11 mouse cellular contexts compared by ENCODE assay signal in genomic region chr9:21427773-21428172, GRCm38 (mm10). TPM values are rescaled to one million over a fixed set of nuclear protein-coding genes. Genes with fewer than 3 reads are reported as not detected.
DNase-seq lines count a peak whose midpoint lies in the region; ATAC-seq and TF ChIP-seq lines count a peak whose summit lies in the region.
"Had no signal": no experiment of that assay in that cellular context is flagged by ENCODE, and none has a peak within 500 bp of the region (broad histone marks: within the 10 kb centered on the region; RNA-seq: fewer than 3 reads in every experiment).

No protein-coding gene starts in this region.

- 0 out of 2 replicates have a peak overlapping the region, but pooled peaks have one; percentile 21 for H3K9ac ChIP-seq in limb, embryonic 13.5 days
- H3K9ac ChIP-seq: forebrain, embryonic 15.5 days had no signal

- H3K27me3 ChIP-seq in limb, embryonic 13.5 days, result no peaks in the 10 kb centered on the region
- H3K27me3 ChIP-seq in limb, embryonic 10.5 days (ENCODE audit: low read depth, poor library complexity, severe bottlenecking), result no peaks in the 10 kb centered on the region
- H3K27me3 ChIP-seq: forebrain, embryonic 15.5 days had no signal

- no peak for ATAC-seq in limb, embryonic 13.5 days (ENCODE audit: low FRiP score, low read depth)
- ATAC-seq: forebrain, embryonic 15.5 days had no signal

- peaks cover 40% of the 10 kb centered on the region for H3K4me1 ChIP-seq in limb, embryonic 13.5 days
- H3K4me1 ChIP-seq in limb, embryonic 10.5 days, result peaks cover 26% of the 10 kb centered on the region

- intact Hi-C loops in gastrocnemius, adult 2 months (cut with DNase I), result loop anchor here (2.0 kb wide), 1 partner anchor 21 kb away; no protein-coding TSS in a partner anchor
- intact Hi-C loops in left cerebral cortex, adult 2 months (cut with DNase I), result loop anchor here (5.0 kb wide), 1 partner anchor 35 kb away; no protein-coding TSS in a partner anchor

- DNase-seq in cerebellum, adult 11 months, result peak; percentile 55
- DNase-seq in cerebellum, postnatal 4 days (ENCODE audit: low spot score in 2 of 2), result no peak
- DNase-seq in limb, embryonic 10.5 days (ENCODE audit: low spot score), result no peak
- peak; percentile 79 for DNase-seq in gastrocnemius, adult 2 months
- peak; percentile 78 to 84 for DNase-seq in kidney, postnatal 25 days
- no peak for DNase-seq in left cerebral cortex, adult 2 months (ENCODE audit: extremely low spot score in 1 of 2, low spot score in 2 of 2)
- DNase-seq in spleen, postnatal 36 days (ENCODE audit: low spot score in 2 of 2), result no peak
- DNase-seq: liver had no signal

- H3K27ac ChIP-seq in limb, embryonic 13.5 days, result no peak overlapping the region
- H3K27ac ChIP-seq in limb, embryonic 10.5 days, result no peak overlapping the region
- H3K27ac ChIP-seq in gastrocnemius, adult 2 months, result peak overlapping the region; percentile 63
- no peak overlapping the region; the same call in 1 of the 2 replicates for H3K27ac ChIP-seq in left cerebral cortex, adult 2 months
- H3K27ac ChIP-seq: forebrain, embryonic 15.5 days; midbrain, embryonic 10.5 days had no signal

- WGBS in limb, embryonic 13.5 days, result 79% methylated on average over 2 of the region's 2 CpGs
- 94% methylated on average over 2 of the region's 2 CpGs for whole genome bisulfite sequencing in limb, embryonic 10.5 days

- no peaks in the 10 kb centered on the region for H3K36me3 ChIP-seq in limb, embryonic 13.5 days
- H3K36me3 ChIP-seq in limb, embryonic 10.5 days, result peaks cover under 1% of the 10 kb centered on the region; the same call in 1 of the 2 replicates
- H3K36me3 ChIP-seq: forebrain, embryonic 15.5 days; midbrain, embryonic 10.5 days had no signal

- TF ChIP-seq CTCF in gastrocnemius, adult 2 months (IDR thresholded peaks at IDR 0.05), result no peak
- no peak for TF ChIP-seq CTCF in left cerebral cortex, adult 2 months (IDR thresholded peaks at IDR 0.05)

- H3K4me3 ChIP-seq in limb, embryonic 13.5 days, result no peak overlapping the region
- no peak overlapping the region for H3K4me3 ChIP-seq in limb, embryonic 10.5 days
- peak overlapping the region; percentile 35 for H3K4me3 ChIP-seq in gastrocnemius, adult 2 months
- H3K4me3 ChIP-seq in left cerebral cortex, adult 2 months, result no peak overlapping the region
- H3K4me3 ChIP-seq: forebrain, embryonic 15.5 days; midbrain, embryonic 10.5 days had no signal

- H3K4me2 ChIP-seq in limb, embryonic 13.5 days (replicated peaks), result no peak overlapping the region
- H3K4me2 ChIP-seq: forebrain, embryonic 15.5 days had no signal

- H3K9me3 ChIP-seq in limb, embryonic 13.5 days, result no peaks in the 10 kb centered on the region
- no peaks in the 10 kb centered on the region for H3K9me3 ChIP-seq in limb, embryonic 10.5 days (replicated peaks)
- H3K9me3 ChIP-seq: forebrain, embryonic 15.5 days; midbrain, embryonic 10.5 days had no signal

RNA-seq across cellular contexts. Expression of gene Dnm2, which starts 3.1 kb away (rescaled TPM):
- polyA plus RNA-seq in limb, embryonic 13.5 days (2015; fragmentation: Nextera tagmentation; extraction: Ambion mirVana), result 72.5 and 77.0 TPM in 2 replicates
- 71.7 and 79.7 TPM in 2 replicates for polyA plus RNA-seq in limb, embryonic 10.5 days (2016; fragmentation: Nextera tagmentation; extraction: Ambion mirVana)
- total RNA-seq in gastrocnemius, adult 2 months (2021), result 10 to 100 TPM; 38.2 to 41.8 TPM
- total RNA-seq in left cerebral cortex, adult 2 months (2021), result 10 to 100 TPM; 56.1 to 61.0 TPM

RNA-seq across cellular contexts. Expression of gene Qtrt1, which starts 16.1 kb away (rescaled TPM):
- 49.5 and 52.2 TPM in 2 replicates for polyA plus RNA-seq in limb, embryonic 13.5 days (2015; fragmentation: Nextera tagmentation; extraction: Ambion mirVana)
- 66.2 and 79.0 TPM in 2 replicates for polyA plus RNA-seq in limb, embryonic 10.5 days (2016; fragmentation: Nextera tagmentation; extraction: Ambion mirVana)
- total RNA-seq in gastrocnemius, adult 2 months (2021), result 1 to 10 TPM; 7.0 to 8.4 TPM
- 10 to 100 TPM; 26.2 to 35.7 TPM for total RNA-seq in left cerebral cortex, adult 2 months (2021)

Comparison
In these comparisons a context has a peak if more than half of its experiments do, and no peak if none do; other contexts are left out.
1. DNase-seq: peak in cerebellum, adult 11 months (single experiment), gastrocnemius, adult 2 months (single experiment) and kidney, postnatal 25 days (2 of 2); none in cerebellum, postnatal 4 days (0 of 2), limb, embryonic 10.5 days (single experiment), left cerebral cortex, adult 2 months (0 of 2) and spleen, postnatal 36 days (0 of 2).